7 mouse cellular contexts compared by ENCODE assay signal in the genomic region with DNA sequence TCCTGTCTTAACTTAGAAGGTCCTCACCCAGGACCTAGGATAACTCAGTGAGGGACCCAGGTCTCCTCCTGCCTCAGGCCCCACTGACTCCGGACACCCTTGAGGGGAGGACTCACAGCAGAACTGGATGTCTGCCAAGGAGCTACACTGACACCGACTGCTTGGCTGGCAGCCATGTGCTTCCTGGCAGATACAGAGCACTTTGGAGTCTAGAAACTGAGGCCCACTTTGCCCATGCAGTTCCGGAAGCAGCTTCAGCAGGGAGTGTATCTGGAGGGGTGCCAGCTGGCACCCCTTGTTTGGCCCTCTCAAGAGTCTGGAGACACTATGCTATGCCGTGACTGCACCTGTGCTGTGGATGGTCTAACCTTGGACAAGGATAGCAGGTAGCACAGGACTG. TPM values are rescaled to one million over a fixed set of nuclear protein-coding genes. Genes with fewer than 3 reads are reported as not detected.
A peak's percentile ranks its signal among the peaks of the same experiment; 100 is the strongest.
DNase-seq lines count a peak whose midpoint lies in the region.

No protein-coding gene starts in this region.

- DNase-seq in spleen, postnatal 36 days (ENCODE audit: low spot score in 2 of 2), result peak; percentile 22 to 29
- DNase-seq in spleen, postnatal 14 days (ENCODE audit: low spot score in 2 of 2), result no peak
- DNase-seq in cerebellum, adult 11-12 months, result peak; percentile 91
- DNase-seq in heart, adult 9 months (ENCODE audit: low spot score in 2 of 2), result peak; percentile 43 to 60
- peak; percentile 93 for DNase-seq in kidney, postnatal 14 days
- DNase-seq in lung, postnatal 25 days (ENCODE audit: low spot score), result peak; percentile 49
- DNase-seq in thymus, postnatal 0 days (ENCODE audit: low spot score), result peak; percentile 4

RNA-seq across cellular contexts. Expression of gene Sdhaf1, which starts 9.7 kb away (rescaled TPM):
- 19.0 and 22.7 TPM in 2 replicates for polyA plus RNA-seq in thymus, postnatal 0 days (2015; fragmentation: Nextera tagmentation; extraction: Ambion mirVana)

RNA-seq across cellular contexts. Expression of gene E130208F15Rik, which starts 11.9 kb away (rescaled TPM):
- polyA plus RNA-seq in thymus, postnatal 0 days (2015; fragmentation: Nextera tagmentation; extraction: Ambion mirVana), result 0.68 and 2.0 TPM in 2 replicates

RNA-seq across cellular contexts. Expression of gene Syne4, which starts 18.8 kb away (rescaled TPM):
- 7.6 and 9.5 TPM in 2 replicates for polyA plus RNA-seq in thymus, postnatal 0 days (2015; fragmentation: Nextera tagmentation; extraction: Ambion mirVana)

RNA-seq across cellular contexts. Expression of gene Alkbh6, which starts 24.9 kb away (rescaled TPM):
- polyA plus RNA-seq in thymus, postnatal 0 days (2015; fragmentation: Nextera tagmentation; extraction: Ambion mirVana), result 71.3 and 71.8 TPM in 2 replicates

RNA-seq across cellular contexts. Expression of gene Lrfn3, which starts 29.1 kb away (rescaled TPM):
- 0.14 and 0.18 TPM in 2 replicates for polyA plus RNA-seq in thymus, postnatal 0 days (2015; fragmentation: Nextera tagmentation; extraction: Ambion mirVana)

Comparison
In these comparisons a context has a peak if more than half of its experiments do, and no peak if none do; other contexts are left out.
1. DNase-seq: peak in spleen, postnatal 36 days (2 of 2), cerebellum, adult 11-12 months (single experiment), heart, adult 9 months (2 of 2), kidney, postnatal 14 days (single experiment), lung, postnatal 25 days (single experiment) and thymus, postnatal 0 days (single experiment); none in spleen, postnatal 14 days (0 of 2).